Mouse (Mus musculus): ENCODE results near the gene Gm11444. TPM values are rescaled to one million over a fixed set of nuclear protein-coding genes. Genes with fewer than 3 reads are reported as not detected.

Gene Gm11444
- total and polyA plus RNA-seq, 2 experiments from 2014 or later: not detected

DNA sequence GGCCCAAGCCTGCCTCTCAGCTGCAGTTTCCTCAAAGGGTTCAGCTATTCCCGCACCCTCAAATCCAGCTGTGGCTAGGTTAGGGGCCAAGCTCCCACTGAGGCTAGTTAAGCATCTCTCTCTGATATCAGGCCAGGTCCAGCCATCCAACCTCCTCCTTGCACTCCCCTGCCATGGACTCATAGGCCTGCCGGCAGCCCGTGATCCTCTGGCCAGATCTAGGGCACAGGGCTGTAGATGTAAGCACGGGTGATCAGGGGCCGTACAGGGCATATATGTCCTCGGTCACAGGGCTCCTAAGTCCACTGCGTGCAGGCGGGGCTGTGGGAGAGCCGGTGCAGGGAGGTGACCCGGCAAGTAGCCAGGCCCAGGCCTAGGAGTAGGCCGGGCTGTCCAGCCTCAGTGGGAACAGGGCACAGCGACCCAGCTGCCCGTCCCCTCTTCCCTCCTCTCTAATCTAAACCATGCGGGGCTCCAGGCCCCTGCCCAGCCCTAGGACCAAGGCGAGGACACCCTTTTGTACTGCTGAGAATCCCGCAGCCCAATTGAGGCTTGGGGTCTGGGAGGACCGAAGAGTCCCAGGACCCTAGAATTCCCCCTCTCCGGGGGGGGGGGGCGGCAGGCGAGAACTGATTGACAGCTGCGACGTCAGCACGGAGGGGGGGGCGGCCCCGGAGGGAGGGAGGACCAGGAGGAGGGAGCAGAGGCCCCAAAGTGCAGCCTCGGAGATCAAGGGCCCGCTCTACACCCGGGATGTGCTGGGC is 35.7 kb upstream of the Gm11444 start, which contains the start of gene Tbx4:
TSS of gene Tbx4 (plus strand) at position 758 of the 764 bp plus-strand sequence.
- H3K4me3 ChIP-seq (ENCODE audit: low read depth, low read length): no peak within 1 kb of the TSS
- no peak for TF ChIP-seq CTCF (IDR thresholded peaks at IDR 0.05)
- H3K36me3 ChIP-seq (ENCODE audit: insufficient read depth, low read length): no peaks in the 10 kb centered on the region
- H3K27ac ChIP-seq (ENCODE audit: low read depth, low read length): no peak within 1 kb of the TSS
- no peak for ATAC-seq (ENCODE audit: low FRiP score)
- 0 out of 2 replicates have a peak, but pooled peaks cover 2% of the 10 kb centered on the region for H3K4me1 ChIP-seq (ENCODE audit: insufficient read depth, low read length)
- H3K4me2 ChIP-seq (ENCODE audit: low read depth, low read length, poor library complexity, severe bottlenecking): no peak within 1 kb of the TSS
- no peak within 1 kb of the TSS for H3K9ac ChIP-seq (replicated peaks; ENCODE audit: low read length, poor library complexity, severe bottlenecking)
- H3K9me3 ChIP-seq (ENCODE audit: low read length): no peaks in the 10 kb centered on the region
- peaks cover 52% of the 10 kb centered on the region for H3K27me3 ChIP-seq (ENCODE audit: insufficient read depth, low read length)
- DNase-seq (ENCODE audit: low spot score): no peak
- WGBS: 15% methylated on average over 26 of the region's 28 CpGs

DNA sequence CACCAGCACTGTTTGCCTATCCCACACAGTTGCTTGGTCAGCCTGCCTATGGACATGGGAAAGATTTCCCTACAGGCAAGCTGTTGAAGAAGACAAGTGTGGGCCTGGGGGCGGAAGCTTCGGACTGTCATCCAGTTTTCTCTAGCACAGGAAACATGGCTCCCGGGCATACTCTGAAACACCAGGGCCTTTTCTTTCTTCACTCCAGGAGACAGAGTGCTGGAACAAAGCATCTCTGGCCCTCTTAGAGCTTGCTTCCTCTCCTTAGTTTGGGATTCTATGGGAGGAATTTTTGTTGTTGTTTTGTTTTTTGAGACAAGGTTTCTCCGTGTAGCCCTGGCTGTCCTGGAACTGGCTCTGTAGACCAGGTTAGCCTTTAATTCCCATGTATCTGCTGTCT is 34.4 kb upstream of the Gm11444 start:
- WGBS: 67% methylated on average over 4 of the region's 4 CpGs
- DNase-seq (ENCODE audit: low spot score): no peak
- no peak for ATAC-seq (ENCODE audit: low FRiP score)
- no peak for TF ChIP-seq CTCF (IDR thresholded peaks at IDR 0.05)
- Histone ChIP-seq H3K9me3 (ENCODE audit: low read length) (no peaks in the 10 kb centered on the region), H3K27me3 (ENCODE audit: insufficient read depth, low read length) (peaks cover 40% of the 10 kb centered on the region), H3K36me3 (ENCODE audit: insufficient read depth, low read length) (no peaks in the 10 kb centered on the region), H3K27ac (ENCODE audit: low read depth, low read length) (no peak overlapping the region), H3K9ac (replicated peaks; ENCODE audit: low read length, poor library complexity, severe bottlenecking) (no peak overlapping the region), H3K4me2 (ENCODE audit: low read depth, low read length, poor library complexity, severe bottlenecking) (no peak overlapping the region), H3K4me1 (ENCODE audit: insufficient read depth, low read length) (no peaks in the 10 kb centered on the region), H3K4me3 (ENCODE audit: low read depth, low read length) (no peak overlapping the region)

DNA sequence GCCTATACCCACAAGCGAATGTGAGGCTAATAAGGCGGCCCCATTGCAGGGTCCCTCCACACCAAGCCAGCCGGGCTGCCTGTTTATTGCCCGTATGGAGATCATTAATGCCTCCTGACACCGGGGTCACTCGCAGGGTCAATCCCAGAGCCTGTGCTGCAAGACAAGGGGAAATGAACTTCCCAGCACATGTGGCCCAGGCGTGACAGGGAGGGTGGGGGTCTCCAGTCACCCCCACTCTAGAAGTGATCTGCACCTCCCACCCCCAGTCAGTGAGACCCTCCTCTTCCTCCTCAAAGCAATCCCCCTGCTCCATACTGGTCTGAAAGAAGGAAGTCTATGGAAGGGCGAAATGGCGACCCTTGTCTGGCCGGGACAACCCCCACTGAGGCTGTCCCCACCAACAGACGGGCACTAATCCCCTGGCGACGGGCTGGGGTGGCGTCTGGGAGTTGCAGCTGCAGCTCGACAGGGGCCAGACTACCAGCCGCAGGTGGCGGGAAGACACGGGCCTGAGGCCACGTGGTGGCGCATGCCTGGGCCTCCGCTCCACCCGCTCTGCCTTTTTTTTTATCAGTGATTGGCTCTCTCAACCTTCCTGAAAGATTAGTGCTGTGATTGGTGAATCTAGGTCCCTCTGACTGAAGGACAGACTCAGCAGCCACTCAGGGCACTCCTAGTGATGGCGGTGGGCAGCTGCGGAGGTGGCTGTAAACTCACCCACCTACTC is 26.1 kb upstream of the Gm11444 start:
- Histone ChIP-seq H3K27ac (ENCODE audit: low read depth, low read length) (no peak overlapping the region), H3K36me3 (ENCODE audit: insufficient read depth, low read length) (no peaks in the 10 kb centered on the region), H3K4me3 (ENCODE audit: low read depth, low read length) (no peak overlapping the region), H3K27me3 (ENCODE audit: insufficient read depth, low read length) (no peaks in the 10 kb centered on the region; the same call in 1 of the 2 replicates), H3K4me2 (ENCODE audit: low read depth, low read length, poor library complexity, severe bottlenecking) (no peak overlapping the region), H3K4me1 (ENCODE audit: insufficient read depth, low read length) (no peaks in the 10 kb centered on the region), H3K9ac (replicated peaks; ENCODE audit: low read length, poor library complexity, severe bottlenecking) (no peak overlapping the region), H3K9me3 (ENCODE audit: low read length) (no peaks in the 10 kb centered on the region)
- WGBS: 59% methylated on average over 24 of the region's 24 CpGs
- no peak for TF ChIP-seq CTCF (IDR thresholded peaks at IDR 0.05)
- ATAC-seq (ENCODE audit: low FRiP score) (no peak), DNase-seq (ENCODE audit: low spot score) (no peak)

DNA sequence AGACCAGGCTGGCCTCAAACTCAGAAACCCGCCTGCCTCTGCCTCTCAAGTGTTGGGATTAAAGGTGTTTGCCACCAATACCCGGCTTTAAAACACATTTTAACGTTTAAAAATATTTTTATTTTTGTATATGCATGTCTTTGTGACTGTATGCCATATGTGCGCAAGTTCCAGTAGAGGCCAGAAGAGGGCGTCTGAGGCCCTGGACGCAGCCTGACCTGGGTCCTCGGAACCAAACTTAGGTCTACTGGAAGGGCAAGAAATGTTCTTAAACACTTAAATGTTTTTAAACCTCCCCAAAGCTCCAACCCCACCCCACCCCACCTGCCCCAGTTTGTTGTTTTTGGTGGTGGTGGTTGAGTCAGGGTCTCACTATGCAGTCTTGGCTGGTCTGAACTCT is 14.2 kb upstream of the Gm11444 start:
- TF ChIP-seq CTCF (IDR thresholded peaks at IDR 0.05): peak; percentile 48
- WGBS: 39% methylated on average over 7 of the region's 7 CpGs
- no peak for ATAC-seq (ENCODE audit: low FRiP score)
- no peak overlapping the region for H3K4me2 ChIP-seq (ENCODE audit: low read depth, low read length, poor library complexity, severe bottlenecking)
- H3K36me3 ChIP-seq (ENCODE audit: insufficient read depth, low read length): no peaks in the 10 kb centered on the region
- no peak overlapping the region for H3K9ac ChIP-seq (replicated peaks; ENCODE audit: low read length, poor library complexity, severe bottlenecking)
- no peak overlapping the region for H3K4me3 ChIP-seq (ENCODE audit: low read depth, low read length)
- DNase-seq (ENCODE audit: low spot score): no peak
- H3K4me1 ChIP-seq (ENCODE audit: insufficient read depth, low read length): no peaks in the 10 kb centered on the region
- H3K27ac ChIP-seq (ENCODE audit: low read depth, low read length): no peak overlapping the region
- no peaks in the 10 kb centered on the region for H3K27me3 ChIP-seq (ENCODE audit: insufficient read depth, low read length)
- no peaks in the 10 kb centered on the region for H3K9me3 ChIP-seq (ENCODE audit: low read length)

DNA sequence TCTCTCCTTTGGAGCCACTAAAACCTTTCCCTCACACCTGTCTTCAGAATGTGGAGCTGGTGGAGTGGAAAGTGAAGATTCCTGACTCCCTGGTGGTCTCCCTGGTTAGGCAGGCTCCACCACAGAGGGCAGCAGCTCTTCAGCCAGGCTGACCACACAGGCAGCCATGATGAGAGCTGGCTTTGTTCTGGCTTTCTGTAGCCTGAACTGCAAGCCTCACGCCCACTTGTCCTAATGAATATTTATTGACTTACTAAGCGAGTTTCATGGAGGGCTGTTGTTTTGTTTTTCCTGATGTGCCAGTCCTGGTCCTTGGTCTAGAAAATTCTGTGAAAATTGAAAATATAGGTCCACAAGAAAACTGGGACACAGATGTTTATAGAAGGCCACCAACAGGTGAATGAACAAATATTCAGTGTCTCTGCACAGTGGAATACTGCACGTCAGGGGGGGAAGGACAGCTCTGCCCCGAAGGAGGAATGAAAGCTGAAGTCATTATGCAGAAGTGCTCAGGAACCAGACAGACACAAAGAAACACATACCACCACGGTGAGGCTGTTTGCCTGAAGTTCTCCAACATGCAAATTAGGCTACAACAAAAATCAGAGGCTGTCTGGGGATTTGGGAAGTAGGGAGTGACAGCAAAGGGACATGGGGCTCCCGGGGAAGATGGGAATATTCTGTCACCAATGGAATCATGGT is 8.0 kb upstream of the Gm11444 start:
- DNase-seq (ENCODE audit: low spot score) (peak; percentile 46), ATAC-seq (ENCODE audit: low FRiP score) (no peak)
- H3K27me3 ChIP-seq (ENCODE audit: insufficient read depth, low read length): no peaks in the 10 kb centered on the region

More for the DNA sequence above, 8.0 kb upstream of the Gm11444 start:
- no peak overlapping the region for H3K4me3 ChIP-seq (ENCODE audit: low read depth, low read length)
- H3K4me1 ChIP-seq (ENCODE audit: insufficient read depth, low read length): no peaks in the 10 kb centered on the region
- no peak overlapping the region for H3K9ac ChIP-seq (replicated peaks; ENCODE audit: low read length, poor library complexity, severe bottlenecking)
- no peaks in the 10 kb centered on the region for H3K9me3 ChIP-seq (ENCODE audit: low read length)
- WGBS: 7% methylated on average over 6 of the region's 6 CpGs
- TF ChIP-seq CTCF (IDR thresholded peaks at IDR 0.05): no peak
- no peaks in the 10 kb centered on the region for H3K36me3 ChIP-seq (ENCODE audit: insufficient read depth, low read length)
- no peak overlapping the region for H3K27ac ChIP-seq (ENCODE audit: low read depth, low read length)
- H3K4me2 ChIP-seq (ENCODE audit: low read depth, low read length, poor library complexity, severe bottlenecking): no peak overlapping the region

All from midbrain, postnatal 0 days (tissue).